Mouse (Mus musculus): ENCODE data around the gene Plxna4. TPM values are rescaled to one million over a fixed set of nuclear protein-coding genes. Genes with fewer than 3 reads are reported as not detected.

Gene Plxna4
- polyA plus RNA-seq, 1 experiment: 0.05 TPM

- no peak for TF ChIP-seq CTCF (IDR thresholded peaks at IDR 0.05; ENCODE audit: low read depth, low read length)
- no peak for TF ChIP-seq POLR2A (IDR thresholded peaks at IDR 0.05; ENCODE audit: borderline replicate concordance, low read depth, low read length)
- no peak overlapping the region for H3K4me3 ChIP-seq (ENCODE audit: insufficient read depth, low read length)
- no peak overlapping the region for H3K27ac ChIP-seq (ENCODE audit: insufficient read depth, low read depth, low read length)
Observed at GRCm38 (mm10) chr6:32439434-32439833, 148.6 kb downstream of the Plxna4 start.

GRCm38 (mm10) chr6:32437219-32437618, 150.8 kb downstream of the Plxna4 start:
- Histone ChIP-seq H3K4me3 (ENCODE audit: insufficient read depth, low read length) (no peak overlapping the region), H3K27ac (ENCODE audit: insufficient read depth, low read depth, low read length) (no peak overlapping the region), H3K4me1 (ENCODE audit: control insufficient read depth, insufficient read depth, low read length) (no peaks in the 10 kb centered on the region)
- no peak for TF ChIP-seq POLR2A (IDR thresholded peaks at IDR 0.05; ENCODE audit: borderline replicate concordance, low read depth, low read length)
- no peak for TF ChIP-seq CTCF (IDR thresholded peaks at IDR 0.05; ENCODE audit: low read depth, low read length)

More at GRCm38 (mm10) chr6:32439434-32439833, 148.6 kb downstream of the Plxna4 start:
- H3K4me1 ChIP-seq (ENCODE audit: control insufficient read depth, insufficient read depth, low read length): no peaks in the 10 kb centered on the region

- no peak overlapping the region for H3K4me3 ChIP-seq (ENCODE audit: insufficient read depth, low read length)
- TF ChIP-seq CTCF (IDR thresholded peaks at IDR 0.05; ENCODE audit: low read depth, low read length) (no peak), POLR2A (IDR thresholded peaks at IDR 0.05; ENCODE audit: borderline replicate concordance, low read depth, low read length) (no peak)
- no peak overlapping the region for H3K27ac ChIP-seq (ENCODE audit: insufficient read depth, low read depth, low read length)
- H3K4me1 ChIP-seq (ENCODE audit: control insufficient read depth, insufficient read depth, low read length): no peaks in the 10 kb centered on the region
Observed at GRCm38 (mm10) chr6:32423124-32423523, 164.9 kb downstream of the Plxna4 start.

GRCm38 (mm10) chr6:32420610-32421009, 167.4 kb downstream of the Plxna4 start:
- no peak for TF ChIP-seq POLR2A (IDR thresholded peaks at IDR 0.05; ENCODE audit: borderline replicate concordance, low read depth, low read length)
- no peak for TF ChIP-seq CTCF (IDR thresholded peaks at IDR 0.05; ENCODE audit: low read depth, low read length)

GRCm38 (mm10) chr6:32417351-32417750, 170.6 kb downstream of the Plxna4 start:
- H3K4me1 ChIP-seq (ENCODE audit: control insufficient read depth, insufficient read depth, low read length): no peaks in the 10 kb centered on the region
- TF ChIP-seq POLR2A (IDR thresholded peaks at IDR 0.05; ENCODE audit: borderline replicate concordance, low read depth, low read length) (no peak), CTCF (IDR thresholded peaks at IDR 0.05; ENCODE audit: low read depth, low read length) (no peak)
- H3K4me3 ChIP-seq (ENCODE audit: insufficient read depth, low read length): no peak overlapping the region
- no peak overlapping the region for H3K27ac ChIP-seq (ENCODE audit: insufficient read depth, low read depth, low read length)

More at GRCm38 (mm10) chr6:32420610-32421009, 167.4 kb downstream of the Plxna4 start:
- H3K4me1 ChIP-seq (ENCODE audit: control insufficient read depth, insufficient read depth, low read length): no peaks in the 10 kb centered on the region
- H3K4me3 ChIP-seq (ENCODE audit: insufficient read depth, low read length): no peak overlapping the region
- H3K27ac ChIP-seq (ENCODE audit: insufficient read depth, low read depth, low read length): no peak overlapping the region

- H3K27ac ChIP-seq (ENCODE audit: insufficient read depth, low read depth, low read length): no peak overlapping the region
- H3K4me1 ChIP-seq (ENCODE audit: control insufficient read depth, insufficient read depth, low read length): no peaks in the 10 kb centered on the region
- H3K4me3 ChIP-seq (ENCODE audit: insufficient read depth, low read length): no peak overlapping the region
- no peak for TF ChIP-seq CTCF (IDR thresholded peaks at IDR 0.05; ENCODE audit: low read depth, low read length)
- TF ChIP-seq POLR2A (IDR thresholded peaks at IDR 0.05; ENCODE audit: borderline replicate concordance, low read depth, low read length): no peak
Observed at GRCm38 (mm10) chr6:32411325-32411724, 176.7 kb downstream of the Plxna4 start.

- no peak overlapping the region for H3K4me3 ChIP-seq (ENCODE audit: insufficient read depth, low read length)
- TF ChIP-seq CTCF (IDR thresholded peaks at IDR 0.05; ENCODE audit: low read depth, low read length) (no peak), POLR2A (IDR thresholded peaks at IDR 0.05; ENCODE audit: borderline replicate concordance, low read depth, low read length) (no peak)
- H3K27ac ChIP-seq (ENCODE audit: insufficient read depth, low read depth, low read length): no peak overlapping the region
- H3K4me1 ChIP-seq (ENCODE audit: control insufficient read depth, insufficient read depth, low read length): no peaks in the 10 kb centered on the region
Observed at GRCm38 (mm10) chr6:32409625-32410024, 178.4 kb downstream of the Plxna4 start.

- TF ChIP-seq POLR2A (IDR thresholded peaks at IDR 0.05; ENCODE audit: borderline replicate concordance, low read depth, low read length) (no peak), CTCF (IDR thresholded peaks at IDR 0.05; ENCODE audit: low read depth, low read length) (no peak)
- Histone ChIP-seq H3K4me3 (ENCODE audit: insufficient read depth, low read length) (no peak overlapping the region), H3K27ac (ENCODE audit: insufficient read depth, low read depth, low read length) (no peak overlapping the region), H3K4me1 (ENCODE audit: control insufficient read depth, insufficient read depth, low read length) (no peaks in the 10 kb centered on the region)
Observed at GRCm38 (mm10) chr6:32407574-32408185, 180.3 kb downstream of the Plxna4 start.

GRCm38 (mm10) chr6:32406316-32407095, 181.5 kb downstream of the Plxna4 start:
- H3K4me3 ChIP-seq (ENCODE audit: insufficient read depth, low read length): no peak overlapping the region
- no peak for TF ChIP-seq CTCF (IDR thresholded peaks at IDR 0.05; ENCODE audit: low read depth, low read length)
- TF ChIP-seq POLR2A (IDR thresholded peaks at IDR 0.05; ENCODE audit: borderline replicate concordance, low read depth, low read length): no peak
- H3K27ac ChIP-seq (ENCODE audit: insufficient read depth, low read depth, low read length): no peak overlapping the region
- H3K4me1 ChIP-seq (ENCODE audit: control insufficient read depth, insufficient read depth, low read length): no peaks in the 10 kb centered on the region
